Mouse (Mus musculus) brown adipose tissue, adult 24 weeks (tissue): Measurements from ENCODE around the gene Atp6v0a2. TPM values are rescaled to one million over a fixed set of nuclear protein-coding genes. Genes with fewer than 3 reads are reported as not detected.
"Not testable (repeated sequence)": the region's sequence is repeated elsewhere in the genome, so short reads cannot be mapped to it uniquely, and the experiment has no call there.

ENCODE experiments used
- H3K27ac ChIP-seq: fragments of 200-500 bp; replicated peaks from 2 replicates; pipeline ENCODE4 v1.5.1; 2012; ENCODE audit warnings: low read depth, mild to moderate bottlenecking, low read length
- H3K4me1 ChIP-seq: fragments of 200-500 bp; 2 replicates; pipeline ENCODE4 v1.6.1; 2012; ENCODE audit warnings: low read length, mixed read lengths; ENCODE audit not compliant: control insufficient read depth, insufficient read depth, insufficient read length
- H3K4me3 ChIP-seq: fragments of 200-500 bp; 2 replicates; pipeline ENCODE4 v1.5.1; 2012; ENCODE audit warnings: low read depth, mild to moderate bottlenecking, low read length, moderate library complexity; ENCODE audit not compliant: insufficient read depth
- polyA plus RNA-seq: library from polyadenylated mRNA; stranded (reverse); fragments of >200 nt; gene quantifications from 2 replicates; pipeline ENCODE4 v1.2.4, GENCODE M21; 2012; ENCODE audit not compliant: missing spikeins, insufficient read depth, insufficient read length

The Atp6v0a2 gene
- 26.3 and 29.0 TPM in 2 replicates for polyA plus RNA-seq

DNA sequence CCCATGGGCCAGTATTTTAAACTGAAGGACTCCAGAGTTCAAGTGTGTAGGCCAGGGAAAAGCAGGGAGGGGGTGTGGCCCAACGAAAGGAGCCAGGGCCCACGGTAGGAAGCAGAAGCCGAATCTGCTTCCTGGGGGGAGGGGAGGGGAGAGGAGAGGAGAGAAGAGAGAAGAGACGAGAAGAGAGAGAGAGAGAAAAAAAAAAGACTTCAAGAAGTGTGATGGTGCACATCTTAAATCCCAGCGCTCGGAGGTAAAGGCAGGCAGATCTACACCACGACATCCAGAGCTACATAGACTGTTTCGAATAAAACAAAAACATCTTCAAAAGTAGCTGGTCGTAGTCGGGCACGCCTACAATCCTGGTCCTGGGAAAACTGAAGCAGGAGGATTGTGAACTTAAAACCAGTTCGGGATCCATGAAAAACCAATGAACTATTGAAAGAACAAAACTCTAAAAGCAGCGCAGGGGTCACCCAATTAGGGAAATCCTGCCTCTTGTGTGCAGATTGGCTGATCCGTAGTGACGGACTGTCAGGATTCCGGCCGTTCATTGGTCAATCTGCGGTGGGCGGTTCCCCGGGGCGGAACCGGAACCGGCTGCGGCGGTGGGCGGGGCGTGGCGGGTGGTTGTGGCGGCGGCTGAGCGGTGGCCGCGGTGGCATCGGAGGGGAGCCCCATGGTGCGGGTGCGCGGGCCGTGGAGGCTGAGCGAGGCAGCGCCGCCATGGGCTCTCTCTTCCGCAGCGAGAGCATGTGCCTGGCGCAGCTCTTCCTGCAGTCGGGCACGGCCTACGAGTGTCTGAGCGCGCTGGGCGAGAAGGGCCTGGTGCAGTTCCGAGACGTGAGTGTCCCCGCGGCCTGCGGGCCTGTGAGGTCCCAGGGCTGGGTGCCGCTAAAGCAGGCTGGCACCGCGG lies at the start of gene Atp6v0a2:
Gene Atp6v0a2, plus strand, starts transcription at position 129 of the 916 bp plus-strand sequence.
- Histone ChIP-seq H3K4me1 (peaks cover 12% of the 10 kb centered on the region), H3K4me3 (peak within 1 kb of the TSS; percentile 89), H3K27ac (peak within 1 kb of the TSS; percentile 99)

DNA sequence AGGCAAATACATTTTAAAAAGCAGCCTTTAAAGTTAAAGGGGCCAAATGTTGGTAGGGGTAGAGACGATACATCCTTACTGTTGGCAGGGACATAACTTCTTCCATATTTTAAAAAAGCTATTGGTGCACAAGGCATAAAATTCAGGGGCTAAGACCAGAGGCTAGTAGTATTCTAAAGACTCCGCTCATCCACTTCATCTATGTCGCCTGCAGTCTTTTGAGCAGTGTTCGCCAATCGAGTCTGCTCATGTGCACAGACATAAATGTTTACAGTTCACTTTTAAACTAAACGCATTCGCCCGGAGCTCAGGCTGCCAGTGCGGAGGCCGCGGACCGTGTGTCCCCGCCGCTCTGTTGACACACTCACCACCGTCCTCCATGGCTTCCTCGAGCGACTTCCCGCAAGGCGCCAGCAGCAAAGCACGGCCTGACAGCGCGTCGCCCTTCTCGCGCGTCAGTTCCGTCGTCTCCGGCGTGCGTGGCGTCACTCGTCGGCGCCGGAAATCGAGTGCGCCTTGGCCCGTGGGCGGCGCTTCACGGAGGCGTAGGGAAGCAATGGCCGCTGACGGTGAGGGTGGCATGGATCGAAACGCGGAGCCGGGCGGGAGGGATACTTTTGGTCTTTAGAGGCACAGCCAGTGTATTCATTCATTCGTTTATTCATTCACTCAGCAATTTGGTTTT lies 49.6 kb upstream of the Atp6v0a2 start, which contains the start of the genes Eif2b1 and Gtf2h3:
Gene Eif2b1, minus strand, starts transcription at position 499 of the 685 bp plus-strand sequence.
Gene Gtf2h3, plus strand, starts transcription at position 508 of the 685 bp plus-strand sequence.
- Histone ChIP-seq H3K4me1 (peaks cover 6% of the 10 kb centered on the region; the same call in 1 of the 2 replicates), H3K27ac (peak within 1 kb of the TSS; percentile 45), H3K4me3 (peak within 1 kb of the TSS; percentile 90)

DNA sequence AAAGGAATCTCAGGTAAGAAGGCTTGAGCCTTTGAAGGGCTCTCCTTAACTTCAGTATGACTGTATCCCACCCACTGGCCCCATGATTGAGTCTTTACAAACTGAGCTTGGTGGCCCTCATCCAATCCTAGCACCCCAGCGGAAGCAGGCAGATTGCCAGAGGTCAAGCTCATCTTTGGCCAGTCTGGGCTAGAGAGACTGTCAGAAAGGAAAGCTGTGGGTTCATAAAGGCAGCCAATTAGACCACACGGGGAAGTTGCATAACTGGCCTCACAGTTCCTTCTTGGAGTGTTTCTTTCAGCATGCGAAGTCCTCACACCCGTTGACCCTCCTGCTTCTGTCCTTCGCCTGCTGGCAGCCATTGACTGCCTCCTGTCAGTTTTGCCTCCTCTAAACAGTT lies 45.9 kb upstream of the Atp6v0a2 start:
- Histone ChIP-seq H3K27ac (no peak overlapping the region), H3K4me1 (peaks cover 6% of the 10 kb centered on the region; the same call in 1 of the 2 replicates), H3K4me3 (no peak overlapping the region)

DNA sequence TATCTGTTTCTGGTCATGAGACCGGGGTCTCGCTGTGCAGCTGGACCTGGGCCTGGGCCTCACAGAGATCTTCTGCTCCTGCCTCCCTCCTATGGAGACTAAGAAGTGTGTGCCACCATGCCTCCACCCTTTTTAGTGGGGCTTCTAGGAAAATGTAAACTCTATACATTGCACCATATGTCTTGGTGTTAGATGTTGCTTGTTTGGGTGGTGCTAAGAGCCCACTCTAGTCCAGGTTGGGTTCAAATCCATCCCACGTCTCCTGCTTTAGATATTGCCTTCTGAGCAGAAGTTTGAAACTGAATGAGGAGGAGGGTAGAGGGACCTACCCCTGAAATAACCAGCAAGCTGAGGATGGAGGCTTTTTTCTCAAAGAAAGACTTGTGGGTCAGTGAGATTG lies 35.6 kb upstream of the Atp6v0a2 start:
- no peaks in the 10 kb centered on the region for H3K4me1 ChIP-seq
- no peak overlapping the region for H3K27ac ChIP-seq
- no peak overlapping the region for H3K4me3 ChIP-seq

GRCm38 (mm10) chr5:124598224-124599174 lies 29.9 kb upstream of the Atp6v0a2 start:
- H3K4me1 ChIP-seq = no peaks in the 10 kb centered on the region
- no peak overlapping the region for H3K27ac ChIP-seq

GRCm38 (mm10) chr5:124599726-124600125 lies 28.6 kb upstream of the Atp6v0a2 start:
- H3K4me1 ChIP-seq, H3K4me3 ChIP-seq, H3K27ac ChIP-seq: not testable (repeated sequence)

More at GRCm38 (mm10) chr5:124598224-124599174, 29.9 kb upstream of the Atp6v0a2 start:
- H3K4me3 ChIP-seq = peak overlapping the region; percentile 68

GRCm38 (mm10) chr5:124602349-124602748 lies 26.0 kb upstream of the Atp6v0a2 start:
- Histone ChIP-seq H3K27ac (no peak overlapping the region), H3K4me1 (no peaks in the 10 kb centered on the region), H3K4me3 (no peak overlapping the region)

DNA sequence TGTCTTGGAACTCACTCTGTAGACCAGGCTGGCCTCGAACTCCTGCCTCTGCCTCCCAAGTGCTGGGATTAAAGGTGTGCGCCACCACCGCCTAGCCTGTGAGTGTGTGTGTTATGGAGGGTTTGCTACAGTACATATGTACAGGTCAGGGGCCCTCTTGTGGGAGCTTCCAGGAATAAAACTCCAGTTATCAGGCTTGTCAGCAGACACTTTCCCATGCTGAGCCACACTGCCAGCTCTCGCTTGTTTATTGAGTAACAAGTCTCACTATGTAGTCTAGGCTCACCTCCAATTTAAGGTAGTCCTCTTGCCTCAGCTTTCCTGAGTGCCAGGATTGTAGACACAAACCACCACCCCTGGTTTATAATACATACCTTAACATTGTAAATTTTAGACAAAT lies 24.1 kb upstream of the Atp6v0a2 start:
- H3K27ac ChIP-seq = no peak overlapping the region
- no peak overlapping the region for H3K4me3 ChIP-seq
- H3K4me1 ChIP-seq = no peaks in the 10 kb centered on the region

DNA sequence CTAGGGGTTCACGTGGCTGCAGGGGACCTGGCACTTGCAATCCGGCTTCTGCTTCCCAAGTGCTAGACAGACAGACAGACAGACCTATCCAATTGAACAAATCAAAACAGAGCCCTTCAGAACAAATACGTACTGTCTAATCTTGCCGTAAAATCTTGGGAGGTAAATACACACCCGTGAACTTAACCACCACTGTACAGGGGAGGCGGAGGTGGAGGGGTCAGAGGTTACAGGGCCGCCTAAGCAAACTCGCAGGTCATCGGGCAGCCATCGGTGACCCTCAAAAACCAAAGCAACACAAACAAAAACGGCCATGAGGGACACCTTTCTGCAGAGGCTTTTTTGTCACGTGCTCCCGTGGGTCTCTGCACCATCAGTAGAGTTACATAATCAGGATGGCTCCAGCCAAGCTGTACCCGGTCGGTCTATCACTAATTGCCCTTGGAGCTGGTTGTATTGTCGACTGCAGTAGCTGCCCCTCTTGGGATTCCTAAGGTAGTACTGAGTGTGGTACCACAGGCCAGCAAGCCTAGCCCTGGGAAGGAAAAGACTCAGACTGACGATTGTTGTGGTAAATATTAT lies 23.2 kb upstream of the Atp6v0a2 start:
- H3K4me1 ChIP-seq = no peaks in the 10 kb centered on the region
- H3K4me3 ChIP-seq = no peak overlapping the region
- H3K27ac ChIP-seq = no peak overlapping the region

GRCm38 (mm10) chr5:124610965-124611364 lies 17.4 kb upstream of the Atp6v0a2 start:
- H3K27ac ChIP-seq = no peak overlapping the region

DNA sequence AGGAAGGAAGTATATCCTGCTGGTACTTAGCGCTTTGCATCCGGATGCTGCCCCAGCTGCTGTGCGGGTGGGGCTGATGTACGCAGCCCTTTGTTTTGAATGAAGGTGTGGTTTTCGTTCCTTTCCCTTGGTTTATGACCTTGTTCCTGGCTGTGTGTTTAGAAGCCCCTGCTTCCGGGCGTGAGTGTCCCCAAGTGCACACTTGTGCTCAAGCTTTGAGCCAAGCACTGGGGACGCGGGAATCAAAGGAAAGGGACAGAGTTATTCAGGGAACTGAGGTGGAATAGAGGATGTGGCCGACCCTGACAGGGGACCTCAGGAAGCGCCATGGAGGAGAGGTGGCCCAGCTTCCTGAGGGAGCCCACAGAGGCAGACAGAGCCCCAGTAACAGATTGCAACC lies 13.7 kb upstream of the Atp6v0a2 start:
- Histone ChIP-seq H3K27ac (peak overlapping the region; percentile 65), H3K4me1 (no peaks in the 10 kb centered on the region), H3K4me3 (no peak overlapping the region)

More at GRCm38 (mm10) chr5:124610965-124611364, 17.4 kb upstream of the Atp6v0a2 start:
- no peak overlapping the region for H3K4me3 ChIP-seq
- H3K4me1 ChIP-seq = no peaks in the 10 kb centered on the region

- H3K4me3 ChIP-seq = no peak overlapping the region
- no peaks in the 10 kb centered on the region for H3K4me1 ChIP-seq
- no peak overlapping the region for H3K27ac ChIP-seq
Measured at GRCm38 (mm10) chr5:124618711-124619110, 9.7 kb upstream of the Atp6v0a2 start.

DNA sequence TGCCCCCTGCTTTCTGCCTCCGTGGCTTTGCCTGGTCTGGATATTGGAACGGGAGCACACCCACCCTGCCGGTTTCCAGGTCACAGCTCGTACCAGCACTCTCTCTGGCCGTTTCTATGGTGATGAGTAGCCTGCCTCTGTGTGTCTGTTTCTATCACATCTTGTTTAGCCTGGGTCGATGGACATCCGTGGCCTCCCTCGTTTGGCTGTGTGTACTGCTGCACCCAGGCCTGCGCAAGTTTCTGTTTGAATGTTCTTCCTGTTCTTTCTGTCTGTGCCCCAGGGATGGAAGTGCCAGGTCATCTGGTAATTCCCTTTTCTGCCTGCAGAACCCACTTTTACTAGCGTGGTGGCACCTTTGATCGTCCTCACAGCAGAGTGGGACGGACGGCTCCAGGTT lies 7.0 kb upstream of the Atp6v0a2 start:
- Histone ChIP-seq H3K4me1 (no peaks in the 10 kb centered on the region), H3K27ac (no peak overlapping the region), H3K4me3 (no peak overlapping the region)

DNA sequence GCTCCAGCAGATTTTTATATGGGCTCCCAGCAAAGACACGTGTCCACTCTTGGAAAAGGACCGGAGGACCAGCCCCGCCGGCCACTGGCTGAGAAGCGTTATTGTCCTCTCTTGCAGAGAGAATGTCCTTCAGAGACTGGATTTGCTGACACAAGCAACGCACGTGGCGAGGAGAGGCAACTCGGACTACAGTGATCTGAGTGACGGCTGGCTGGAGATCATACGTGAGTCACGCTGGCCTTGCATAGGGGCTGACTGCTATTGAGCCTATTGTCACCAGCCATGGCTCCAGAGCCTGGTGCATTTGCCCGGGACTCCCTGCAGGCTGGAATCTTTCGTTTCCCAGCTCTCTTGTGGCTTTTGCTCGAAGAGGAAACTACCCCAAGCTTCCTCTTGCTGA lies 5.5 kb upstream of the Atp6v0a2 start:
- Histone ChIP-seq H3K4me1 (no peaks in the 10 kb centered on the region), H3K4me3 (no peak overlapping the region), H3K27ac (no peak overlapping the region)
